Mouse (Mus musculus): Measurements from ENCODE around the gene Timm23.
"Not testable (repeated sequence)": the region's sequence is repeated elsewhere in the genome, so short reads cannot be mapped to it uniquely, and the experiment has no call there.

Timm23 gene

GRCm38 (mm10) chr14:32201791-32202451 is at the start of gene Timm23, which contains the start of gene Parg:
Gene Timm23, minus strand, starts transcription at chr14:32201898.
Gene Parg, plus strand, starts transcription at chr14:32201949.
- peak; percentile 94 for DNase-seq

GRCm38 (mm10) chr14:32249616-32250015 is 47.9 kb upstream of the Timm23 start:
- peak; percentile 27 for DNase-seq

- DNase-seq = no peak
Observed at GRCm38 (mm10) chr14:32246019-32246418, 44.3 kb upstream of the Timm23 start.

- peak; percentile 9 for DNase-seq
Observed at GRCm38 (mm10) chr14:32242401-32242800, 40.7 kb upstream of the Timm23 start.

GRCm38 (mm10) chr14:32228996-32229395 is 27.3 kb upstream of the Timm23 start:
- peak; percentile 80 for DNase-seq

GRCm38 (mm10) chr14:32226601-32227000 is 24.9 kb upstream of the Timm23 start:
- no peak for DNase-seq

- no peak for DNase-seq
Observed at GRCm38 (mm10) chr14:32201354-32201753, 344 bp downstream of the Timm23 start.

GRCm38 (mm10) chr14:32193557-32193956 is 8.1 kb downstream of the Timm23 start:
- DNase-seq = not testable (repeated sequence)

GRCm38 (mm10) chr14:32192437-32192836 is 9.3 kb downstream of the Timm23 start:
- peak; percentile 72 for DNase-seq

- no peak for DNase-seq
Observed at GRCm38 (mm10) chr14:32191926-32192325, 9.8 kb downstream of the Timm23 start.

- DNase-seq = no peak
Observed at GRCm38 (mm10) chr14:32190627-32191391, 10.9 kb downstream of the Timm23 start.

GRCm38 (mm10) chr14:32183846-32184245 is 17.9 kb downstream of the Timm23 start:
- DNase-seq = no peak

- DNase-seq = no peak
Observed at GRCm38 (mm10) chr14:32180861-32181260, 20.8 kb downstream of the Timm23 start.

- no peak for DNase-seq
Observed at GRCm38 (mm10) chr14:32179393-32180195, 22.1 kb downstream of the Timm23 start.

GRCm38 (mm10) chr14:32176590-32176989 is 25.1 kb downstream of the Timm23 start:
- not testable (repeated sequence) for DNase-seq

GRCm38 (mm10) chr14:32175310-32175709 is 26.4 kb downstream of the Timm23 start:
- DNase-seq = no peak

GRCm38 (mm10) chr14:32170137-32170536 is 31.6 kb downstream of the Timm23 start:
- no peak for DNase-seq

- DNase-seq = no peak
Observed at GRCm38 (mm10) chr14:32168653-32169231, 33.0 kb downstream of the Timm23 start.

GRCm38 (mm10) chr14:32167326-32167725 is 34.4 kb downstream of the Timm23 start:
- DNase-seq = no peak

- DNase-seq = no peak
Observed at GRCm38 (mm10) chr14:32166840-32167239, 34.9 kb downstream of the Timm23 start.

- no peak for DNase-seq
Observed at GRCm38 (mm10) chr14:32166062-32166441, 35.6 kb downstream of the Timm23 start.

GRCm38 (mm10) chr14:32165278-32166061 is 36.2 kb downstream of the Timm23 start:
- DNase-seq = peak; percentile 90

Measured in kidney, postnatal 10 days (tissue).